Mouse (Mus musculus) lung, adult 18-20 months (tissue): Measurements from ENCODE around the gene Zfp296.

Experiments
- DNase-seq, 2 experiments: peaks; one replicate each; pipeline ENCODE4 v3.0.0; 2022; ENCODE audit warnings: mixed read lengths in 2 of 2

The Zfp296 gene

GRCm38 (mm10) chr7:19577141-19577852 is at the start of gene Zfp296, which contains the start of gene Gemin7:
Zfp296 (plus strand) TSS chr7:19577287.
Gemin7 (minus strand) TSS chr7:19577595.
- peak; percentile 68 to 74 for DNase-seq

DNA sequence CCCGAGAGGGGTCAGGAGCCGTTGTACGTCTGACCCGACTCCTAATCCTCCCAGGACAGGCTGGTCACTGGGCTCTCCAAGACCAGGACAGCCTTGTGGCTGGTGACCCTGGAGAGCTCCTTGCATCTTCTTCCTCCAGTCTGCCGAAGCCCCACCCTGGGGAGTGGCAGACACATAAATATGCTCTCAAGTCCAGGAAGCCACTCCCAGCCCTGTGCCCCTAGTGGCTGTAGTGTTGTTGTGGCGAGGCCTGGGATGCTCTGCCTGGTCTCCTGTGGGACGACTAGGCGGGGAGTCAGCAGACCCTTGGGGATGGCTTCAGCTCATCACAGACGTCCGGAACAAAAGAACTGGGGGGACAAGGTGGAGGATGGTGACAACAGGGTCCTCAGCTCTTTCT is 46.0 kb upstream of the Zfp296 start:
- no peak for DNase-seq

DNA sequence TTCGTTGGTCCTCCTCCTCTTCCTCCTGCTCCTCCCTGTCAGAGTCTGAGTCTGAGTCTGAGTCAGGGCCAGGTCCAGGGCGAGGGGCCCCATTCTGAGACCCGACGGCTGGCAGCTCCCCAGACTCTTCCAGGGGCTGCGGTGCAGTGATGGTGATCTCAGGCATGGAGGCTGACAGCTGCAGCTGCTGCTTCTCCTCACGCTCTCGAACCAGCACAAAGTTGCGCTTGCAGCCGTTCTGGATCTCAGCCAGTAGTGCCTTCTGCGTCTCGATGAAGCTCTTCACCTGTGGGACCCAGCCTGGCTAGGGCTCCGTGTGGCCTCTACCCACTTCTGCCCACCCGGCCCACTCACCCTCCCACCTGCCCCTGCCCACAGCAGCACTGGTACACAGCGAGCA is 44.8 kb upstream of the Zfp296 start:
- DNase-seq, result no peak

- no peak for DNase-seq
These were observed 42.4 kb upstream of the Zfp296 start for GRCm38 (mm10) chr7:19534676-19535075.

DNA sequence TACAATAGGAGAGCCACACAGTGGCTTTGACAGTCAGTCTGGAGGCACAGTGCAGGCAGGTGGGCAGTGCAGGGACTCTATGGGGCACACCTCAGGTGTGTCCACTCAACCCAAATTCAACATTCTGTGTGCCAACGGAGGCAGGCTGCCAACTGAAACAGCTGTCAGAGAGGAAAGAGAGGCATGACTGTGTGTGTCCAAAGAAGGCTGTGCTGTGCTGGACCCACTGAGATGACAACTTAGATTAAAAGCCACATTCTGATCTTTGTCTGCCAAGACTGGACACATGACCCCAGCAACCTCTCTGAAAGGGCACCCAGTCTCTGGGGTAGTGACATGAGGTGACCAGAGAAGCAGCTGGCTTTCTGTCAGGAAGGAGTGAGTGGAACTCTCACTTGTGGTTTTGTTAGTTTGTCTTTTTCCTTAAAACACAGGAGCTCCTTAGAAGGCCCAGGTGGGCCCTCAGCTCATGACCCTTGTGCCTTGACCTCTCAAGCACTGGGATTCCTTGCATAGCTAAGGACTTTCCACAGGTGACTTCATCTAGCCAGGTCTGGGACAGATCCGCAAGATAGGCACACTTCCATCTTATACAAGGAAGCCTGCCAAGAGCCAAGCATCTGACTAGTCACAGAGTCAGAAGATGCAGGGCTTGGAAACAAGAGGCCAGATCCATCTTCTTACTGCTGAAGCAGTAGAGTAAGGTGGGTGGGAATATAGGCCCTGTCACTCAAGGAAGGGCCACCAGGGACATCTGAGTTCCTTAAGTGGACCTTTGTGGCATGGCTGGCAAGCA is 36.1 kb upstream of the Zfp296 start:
- peak; percentile 73 to 81 for DNase-seq

- DNase-seq, result no peak
These were observed 35.4 kb upstream of the Zfp296 start for GRCm38 (mm10) chr7:19541681-19542154.

- DNase-seq, result peak in 1 of 2 experiments; percentile 43
These were observed 34.9 kb upstream of the Zfp296 start for GRCm38 (mm10) chr7:19542155-19542691.

- no peak for DNase-seq
These were observed 33.5 kb upstream of the Zfp296 start for GRCm38 (mm10) chr7:19543584-19543983.

DNA sequence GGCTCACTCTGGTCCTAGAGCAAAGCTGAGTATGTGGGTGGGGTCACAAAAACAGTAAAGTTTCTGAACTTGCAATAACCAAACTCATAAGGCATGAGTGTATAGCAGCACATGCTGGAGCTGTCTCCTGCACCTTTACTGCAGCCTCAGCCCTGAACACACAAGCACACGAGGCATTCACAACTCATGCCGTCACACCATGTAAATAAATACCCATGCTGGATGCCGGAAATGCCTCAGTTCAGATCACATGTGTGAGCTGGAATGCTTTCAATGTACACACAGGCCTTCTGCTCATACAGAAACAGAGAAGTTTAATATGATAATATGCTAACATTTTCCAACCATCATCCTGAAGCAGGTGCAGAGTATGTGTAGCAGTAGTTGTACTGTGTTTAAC is 31.1 kb upstream of the Zfp296 start:
- DNase-seq, result peak in 1 of 2 experiments; percentile 40

DNA sequence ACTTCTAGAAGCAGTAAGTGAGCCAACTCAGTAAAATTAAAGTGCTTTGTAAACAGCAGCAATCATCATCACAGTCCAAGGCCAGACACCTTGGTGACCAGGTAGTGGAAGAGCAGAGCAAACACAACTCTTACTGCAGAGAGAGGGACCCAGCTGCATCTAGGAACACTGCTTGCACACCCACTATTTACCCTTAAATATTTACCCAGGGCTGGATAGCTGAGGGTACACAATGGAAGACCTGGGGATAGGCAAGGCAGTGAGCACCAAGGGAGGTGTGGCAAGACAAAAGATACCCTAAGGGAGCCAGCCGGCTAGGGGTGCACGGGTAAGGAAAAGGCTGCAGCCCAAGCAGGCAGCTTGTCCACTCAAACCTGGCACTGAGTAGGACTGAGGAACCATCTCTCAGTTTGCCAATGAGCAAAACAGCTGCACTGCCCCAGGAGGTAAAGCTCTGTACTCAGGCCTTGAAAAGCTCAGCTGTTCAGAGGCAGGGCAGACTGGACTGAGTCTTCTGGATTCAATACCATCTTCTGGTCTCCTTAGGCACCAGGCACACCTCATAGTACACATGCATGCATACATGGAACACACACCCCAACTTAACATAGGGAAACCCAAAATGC is 29.6 kb upstream of the Zfp296 start:
- DNase-seq, result peak in 1 of 2 experiments; percentile 59

GRCm38 (mm10) chr7:19549394-19549793 is 27.7 kb upstream of the Zfp296 start:
- DNase-seq, result peak; percentile 52 to 76

- no peak for DNase-seq
These were observed 25.5 kb upstream of the Zfp296 start for GRCm38 (mm10) chr7:19551634-19552033.

GRCm38 (mm10) chr7:19552443-19552842 is 24.6 kb upstream of the Zfp296 start:
- no peak for DNase-seq

- no peak for DNase-seq
These were observed 22.9 kb upstream of the Zfp296 start for GRCm38 (mm10) chr7:19554168-19554567.

- peak in 1 of 2 experiments; percentile 46 for DNase-seq
These were observed 20.0 kb upstream of the Zfp296 start for GRCm38 (mm10) chr7:19557086-19557485.

GRCm38 (mm10) chr7:19557982-19558900 is 18.8 kb upstream of the Zfp296 start:
- peak in 1 of 2 experiments; percentile 36 for DNase-seq

DNA sequence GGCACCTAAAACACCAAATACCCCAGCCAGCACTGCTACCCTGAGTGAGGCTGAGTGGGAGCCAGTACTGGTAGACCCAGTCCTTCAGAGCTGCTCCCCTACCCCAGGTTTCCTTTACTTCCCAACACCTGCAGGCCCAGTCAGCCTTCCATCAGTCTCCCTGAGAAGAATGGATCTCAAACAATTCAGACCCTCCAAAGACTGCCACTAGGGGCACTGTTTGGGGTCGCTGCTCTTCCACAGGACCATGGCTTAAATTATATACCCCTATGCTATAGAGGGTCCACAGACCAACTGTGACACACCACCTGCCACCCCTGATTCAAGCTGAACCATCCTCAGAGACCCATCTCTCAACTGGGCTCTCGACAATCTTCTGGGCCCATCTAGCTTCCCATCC is 18.1 kb upstream of the Zfp296 start:
- DNase-seq, result no peak

GRCm38 (mm10) chr7:19560491-19561260 is 16.4 kb upstream of the Zfp296 start:
- DNase-seq, result peak in 1 of 2 experiments; percentile 47

GRCm38 (mm10) chr7:19561431-19561764 is 15.7 kb upstream of the Zfp296 start:
- no peak for DNase-seq

- peak; percentile 86 to 89 for DNase-seq
These were observed 15.1 kb upstream of the Zfp296 start for GRCm38 (mm10) chr7:19561765-19562642.
